ENCODE assay signal across 18 mouse cellular contexts in genomic region chr2:138688140-138688871, GRCm38 (mm10).
DNase-seq lines count a peak whose midpoint lies in the region; ATAC-seq and TF ChIP-seq lines count a peak whose summit lies in the region.
"Had no signal": no experiment of that assay in that cellular context is flagged by ENCODE, and none has a peak within 500 bp of the region (broad histone marks: within the 10 kb centered on the region; RNA-seq: fewer than 3 reads in every experiment).

No protein-coding gene starts in this region.

- DNase-seq in midbrain, embryonic 14.5 days: peak; percentile 36
- DNase-seq in midbrain, embryonic 10.5 days (ENCODE audit: low spot score): no peak
- peak; percentile 58 for DNase-seq in limb, embryonic 14.5 days (ENCODE audit: low spot score)
- DNase-seq in MN1 (ENCODE audit: low spot score): no peak
- DNase-seq in kidney, postnatal 4 days: no peak
- DNase-seq: adrenal gland, adult 8-10 months; cerebellum, adult 9-11 months; embryo, embryonic 11 days; heart, adult 11 months; kidney, adult 8-10 months; spleen, adult 18-20 months; thymus, postnatal 14 days had no signal

- no peaks in the 10 kb centered on the region for H3K9me3 ChIP-seq in hindbrain, embryonic 15.5 days
- H3K9me3 ChIP-seq in hindbrain, embryonic 12.5 days (replicated peaks): no peaks in the 10 kb centered on the region
- H3K9me3 ChIP-seq in midbrain, embryonic 14.5 days (ENCODE audit: control insufficient read depth, low read length): no peaks in the 10 kb centered on the region
- no peaks in the 10 kb centered on the region for H3K9me3 ChIP-seq in midbrain, embryonic 10.5 days (replicated peaks)
- no peaks in the 10 kb centered on the region for H3K9me3 ChIP-seq in forebrain, embryonic 13.5 days (replicated peaks)
- no peaks in the 10 kb centered on the region for H3K9me3 ChIP-seq in limb, embryonic 14.5 days (ENCODE audit: control insufficient read depth, low read length)
- H3K9me3 ChIP-seq: heart, embryonic 15.5 days had no signal

- no peak overlapping the region for H3K27ac ChIP-seq in hindbrain, embryonic 15.5 days (replicated peaks)
- H3K27ac ChIP-seq in hindbrain, embryonic 12.5 days: no peak overlapping the region
- H3K27ac ChIP-seq in midbrain, embryonic 14.5 days (replicated peaks; ENCODE audit: low read depth, low read length): no peak overlapping the region
- no peak overlapping the region for H3K27ac ChIP-seq in midbrain, embryonic 10.5 days (replicated peaks)
- H3K27ac ChIP-seq in forebrain, embryonic 13.5 days: no peak overlapping the region
- H3K27ac ChIP-seq in limb, embryonic 14.5 days (replicated peaks; ENCODE audit: low read depth, low read length): no peak overlapping the region
- H3K27ac ChIP-seq: heart, embryonic 15.5 days; liver, embryonic 14.5 days; stomach, postnatal 0 days had no signal

- H3K4me3 ChIP-seq in hindbrain, embryonic 15.5 days: no peak overlapping the region
- H3K4me3 ChIP-seq in hindbrain, embryonic 12.5 days: no peak overlapping the region
- H3K4me3 ChIP-seq in midbrain, embryonic 14.5 days (replicated peaks; ENCODE audit: low read depth, low read length): no peak overlapping the region
- H3K4me3 ChIP-seq in midbrain, embryonic 10.5 days: no peak overlapping the region
- H3K4me3 ChIP-seq in forebrain, embryonic 13.5 days: no peak overlapping the region
- H3K4me3 ChIP-seq in limb, embryonic 14.5 days (replicated peaks; ENCODE audit: low read length): no peak overlapping the region
- H3K4me3 ChIP-seq: heart, embryonic 15.5 days had no signal

- no peaks in the 10 kb centered on the region for H3K4me1 ChIP-seq in hindbrain, embryonic 15.5 days (replicated peaks)
- no peaks in the 10 kb centered on the region for H3K4me1 ChIP-seq in hindbrain, embryonic 12.5 days
- H3K4me1 ChIP-seq in midbrain, embryonic 14.5 days (ENCODE audit: control insufficient read depth, insufficient read depth, low read length): no peaks in the 10 kb centered on the region
- H3K4me1 ChIP-seq in midbrain, embryonic 10.5 days: 0 out of 2 replicates have a peak, but pooled peaks cover 5% of the 10 kb centered on the region
- H3K4me1 ChIP-seq in forebrain, embryonic 13.5 days: no peaks in the 10 kb centered on the region
- peaks cover 6% of the 10 kb centered on the region; the same call in 1 of the 2 replicates for H3K4me1 ChIP-seq in limb, embryonic 14.5 days (ENCODE audit: control insufficient read depth, insufficient read depth, low read length)
- H3K4me1 ChIP-seq: heart, embryonic 15.5 days had no signal

- ATAC-seq in hindbrain, embryonic 15.5 days (ENCODE audit: low FRiP score, low read depth): peak; percentile 71; the same call in 1 of the 2 replicates
- no peak for ATAC-seq in hindbrain, embryonic 12.5 days (ENCODE audit: low FRiP score)
- ATAC-seq in midbrain, embryonic 14.5 days (ENCODE audit: low FRiP score, low TSS enrichment): no peak
- peak; percentile 88 for ATAC-seq in forebrain, embryonic 13.5 days
- ATAC-seq in limb, embryonic 14.5 days (ENCODE audit: low FRiP score, low read depth): peak; percentile 50; the same call in 1 of the 2 replicates

- H3K4me2 ChIP-seq in hindbrain, embryonic 15.5 days: no peak overlapping the region
- H3K4me2 ChIP-seq in hindbrain, embryonic 12.5 days (replicated peaks): no peak overlapping the region
- H3K4me2 ChIP-seq in midbrain, embryonic 14.5 days (ENCODE audit: low read length): no peak overlapping the region
- H3K4me2 ChIP-seq in forebrain, embryonic 13.5 days: no peak overlapping the region
- H3K4me2 ChIP-seq in limb, embryonic 14.5 days (replicated peaks; ENCODE audit: low read depth, low read length, severe bottlenecking): no peak overlapping the region
- H3K4me2 ChIP-seq: heart, embryonic 15.5 days had no signal

- no peak overlapping the region for H3K9ac ChIP-seq in hindbrain, embryonic 15.5 days
- no peak overlapping the region for H3K9ac ChIP-seq in hindbrain, embryonic 12.5 days
- H3K9ac ChIP-seq in midbrain, embryonic 14.5 days (replicated peaks; ENCODE audit: low read length): no peak overlapping the region
- H3K9ac ChIP-seq in forebrain, embryonic 13.5 days: no peak overlapping the region
- H3K9ac ChIP-seq in limb, embryonic 14.5 days (ENCODE audit: low read depth, low read length, severe bottlenecking): no peak overlapping the region
- H3K9ac ChIP-seq: heart, embryonic 15.5 days; liver, embryonic 14.5 days had no signal

- H3K36me3 ChIP-seq in hindbrain, embryonic 15.5 days: no peaks in the 10 kb centered on the region
- H3K36me3 ChIP-seq in hindbrain, embryonic 12.5 days: no peaks in the 10 kb centered on the region
- H3K36me3 ChIP-seq in midbrain, embryonic 14.5 days (ENCODE audit: control insufficient read depth, insufficient read depth, low read length): no peaks in the 10 kb centered on the region
- no peaks in the 10 kb centered on the region for H3K36me3 ChIP-seq in midbrain, embryonic 10.5 days
- no peaks in the 10 kb centered on the region for H3K36me3 ChIP-seq in forebrain, embryonic 13.5 days (ENCODE audit: poor library complexity, severe bottlenecking)
- H3K36me3 ChIP-seq in limb, embryonic 14.5 days (ENCODE audit: control insufficient read depth, insufficient read depth, low read length): no peaks in the 10 kb centered on the region
- H3K36me3 ChIP-seq: heart, embryonic 15.5 days had no signal

- TF ChIP-seq POLR2A in limb, embryonic 14.5 days (IDR thresholded peaks at IDR 0.05; ENCODE audit: borderline replicate concordance, extremely low read depth, insufficient read depth, insufficient read length): no peak

- no peaks in the 10 kb centered on the region for H3K27me3 ChIP-seq in hindbrain, embryonic 15.5 days
- H3K27me3 ChIP-seq in hindbrain, embryonic 12.5 days: no peaks in the 10 kb centered on the region
- H3K27me3 ChIP-seq in midbrain, embryonic 14.5 days (ENCODE audit: control insufficient read depth, insufficient read depth, low read length): no peaks in the 10 kb centered on the region
- H3K27me3 ChIP-seq in midbrain, embryonic 10.5 days (ENCODE audit: low read depth, poor library complexity, severe bottlenecking): no peaks in the 10 kb centered on the region
- H3K27me3 ChIP-seq in forebrain, embryonic 13.5 days: no peaks in the 10 kb centered on the region
- no peaks in the 10 kb centered on the region for H3K27me3 ChIP-seq in limb, embryonic 14.5 days (ENCODE audit: control insufficient read depth, insufficient read depth, low read length)
- H3K27me3 ChIP-seq: heart, embryonic 15.5 days had no signal

Comparison
In these comparisons a context has a peak if more than half of its experiments do, and no peak if none do; other contexts are left out.
1. ATAC-seq: peak in hindbrain, embryonic 15.5 days (single experiment), forebrain, embryonic 13.5 days (single experiment) and limb, embryonic 14.5 days (single experiment); none in hindbrain, embryonic 12.5 days (single experiment) and midbrain, embryonic 14.5 days (single experiment).
2. DNase-seq: peak in midbrain, embryonic 14.5 days (single experiment) and limb, embryonic 14.5 days (single experiment); none in midbrain, embryonic 10.5 days (single experiment), MN1 (single experiment) and kidney, postnatal 4 days (0 of 2).